Mouse (Mus musculus) heart, adult 9 months (tissue): ENCODE results near the gene Ythdf2.
A peak's percentile ranks its signal among the peaks of the same experiment; 100 is the strongest.

ENCODE experiments used
- DNase-seq, 2 experiments: peaks; one replicate each; pipeline ENCODE4 v3.0.0; 2022; ENCODE audit warnings: low spot score in 2 of 2

Gene Ythdf2

DNA sequence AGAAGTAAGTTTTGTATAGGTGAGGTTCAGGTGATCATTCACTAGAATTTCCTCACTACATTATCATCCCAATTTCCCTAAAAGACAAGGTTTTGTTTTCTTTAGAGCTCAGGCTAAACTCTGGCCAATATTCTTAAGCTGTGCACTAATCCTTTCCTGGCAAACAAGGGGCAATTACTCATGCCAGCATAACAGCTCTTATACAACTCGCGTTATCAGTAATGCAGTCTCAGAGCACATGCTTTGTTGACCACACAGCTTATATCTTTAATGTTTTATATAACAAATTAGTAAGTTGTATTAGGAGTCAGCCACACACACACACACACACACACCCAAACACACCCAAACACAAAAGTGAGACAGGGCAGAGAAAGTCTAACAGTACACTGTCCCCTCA lies 1.8 kb downstream of the Ythdf2 start:
- no peak for DNase-seq

DNA sequence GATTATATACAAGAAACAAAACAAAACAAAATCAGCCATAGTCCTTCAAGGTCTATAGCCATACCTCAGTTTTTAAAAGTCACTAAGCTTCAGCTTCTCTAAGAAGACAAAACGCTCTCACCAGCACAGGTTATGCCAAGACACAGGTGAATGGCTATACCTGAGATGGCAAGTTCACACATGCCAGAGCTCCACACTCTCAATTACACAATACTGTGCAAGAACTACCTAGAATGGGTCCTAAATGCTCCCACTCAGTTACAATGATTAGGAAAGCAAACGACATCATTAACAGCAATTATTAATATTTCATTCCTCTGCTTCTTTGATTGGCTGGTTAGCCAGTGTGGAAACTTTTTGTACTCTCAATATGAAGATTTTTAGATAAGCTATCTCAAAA lies 2.8 kb downstream of the Ythdf2 start:
- DNase-seq = no peak

DNA sequence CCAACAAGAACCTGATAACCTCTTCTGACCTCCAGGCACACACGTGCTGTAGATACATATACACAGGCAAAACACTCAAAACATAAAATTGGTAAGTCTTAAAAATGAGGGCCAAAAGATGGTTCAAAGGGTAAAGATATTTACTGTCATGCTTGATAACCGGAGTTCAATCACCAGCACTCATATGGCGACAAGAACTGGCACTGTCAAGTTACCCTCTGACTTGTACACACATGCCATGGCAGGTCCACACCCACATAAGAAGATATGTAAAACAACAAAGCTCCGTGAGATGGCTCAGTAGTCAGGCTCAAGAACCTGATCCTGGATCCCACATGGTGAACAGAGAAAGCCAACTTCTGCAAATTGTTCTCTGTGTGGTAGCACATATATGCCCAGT lies 4.8 kb downstream of the Ythdf2 start:
- no peak for DNase-seq

DNA sequence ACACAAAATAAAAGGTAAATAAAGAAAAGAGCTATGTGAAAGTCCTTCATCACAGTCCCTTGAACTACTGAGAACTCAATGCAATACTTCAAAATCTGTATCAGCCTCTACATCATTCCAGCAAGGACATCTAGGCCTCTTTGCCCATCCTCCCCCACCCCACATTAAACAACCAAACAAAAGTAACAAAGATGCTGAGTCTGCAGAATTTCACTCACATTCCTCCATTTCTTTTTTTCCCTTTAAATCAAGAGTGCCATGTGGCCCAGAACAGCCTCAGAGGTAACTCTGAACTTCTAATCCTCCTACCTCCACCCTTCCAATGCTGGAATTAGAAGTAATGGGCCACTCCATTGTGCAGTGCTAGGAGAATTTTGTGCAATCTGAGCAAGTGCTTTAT lies 13.3 kb downstream of the Ythdf2 start:
- no peak for DNase-seq

DNA sequence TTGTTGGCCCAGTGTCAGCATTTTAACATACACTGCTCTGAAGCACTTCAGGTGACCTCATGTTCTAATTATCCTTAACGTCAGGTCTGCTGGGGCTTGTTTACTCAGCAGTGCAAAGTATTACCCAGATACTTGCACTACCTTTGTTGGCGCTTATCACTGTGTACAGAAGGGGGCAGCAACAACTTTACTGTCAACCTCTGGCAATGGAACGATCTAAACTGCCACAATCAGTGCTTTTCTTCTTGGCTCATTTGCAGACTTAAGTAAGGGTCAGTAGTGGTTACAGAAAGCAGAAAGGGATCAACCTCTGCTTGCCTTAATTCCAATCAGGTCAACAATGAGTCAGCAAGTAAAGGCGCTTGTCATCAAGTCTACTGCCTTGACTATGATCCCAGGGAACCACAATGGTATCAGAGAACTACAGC lies 13.8 kb downstream of the Ythdf2 start:
- DNase-seq = peak in 1 of 2 experiments; percentile 23

DNA sequence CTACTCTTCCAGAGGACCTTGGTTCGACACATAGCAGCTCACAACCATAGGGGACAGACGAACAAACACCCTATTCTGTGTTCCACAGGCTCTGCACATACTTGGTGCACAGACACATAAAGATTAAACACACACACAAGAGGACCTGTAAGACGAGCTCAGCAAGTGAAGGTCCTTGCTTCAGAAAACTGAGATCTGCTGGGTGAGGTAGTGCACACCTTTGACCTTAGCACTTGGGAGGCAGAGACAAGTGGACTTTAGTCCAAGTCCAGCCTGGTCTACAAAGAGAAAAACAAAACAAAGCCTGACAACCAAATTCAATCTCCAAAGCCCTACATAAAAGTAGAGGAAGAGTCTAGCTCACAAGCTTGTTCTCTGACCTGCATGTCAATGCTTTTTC lies 17.1 kb downstream of the Ythdf2 start:
- no peak for DNase-seq

DNA sequence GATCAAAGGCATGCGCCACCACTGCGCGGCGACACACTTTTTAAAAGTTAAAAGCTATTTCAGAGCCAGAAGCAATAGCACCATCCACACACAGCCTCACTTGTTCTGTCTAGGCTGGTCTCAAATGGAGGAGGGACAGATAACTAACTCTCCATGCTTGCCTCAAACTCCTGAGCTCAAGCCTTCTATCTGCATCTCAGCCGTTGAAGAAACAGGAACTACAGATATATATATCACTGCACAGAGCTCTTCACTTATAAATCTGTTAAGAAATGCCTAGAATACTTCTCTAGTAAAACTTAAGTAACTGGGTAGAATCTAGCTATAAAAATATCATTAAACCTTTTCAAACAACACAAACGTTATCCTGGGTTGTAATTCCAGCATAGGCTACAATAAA lies 17.7 kb downstream of the Ythdf2 start:
- no peak for DNase-seq

DNA sequence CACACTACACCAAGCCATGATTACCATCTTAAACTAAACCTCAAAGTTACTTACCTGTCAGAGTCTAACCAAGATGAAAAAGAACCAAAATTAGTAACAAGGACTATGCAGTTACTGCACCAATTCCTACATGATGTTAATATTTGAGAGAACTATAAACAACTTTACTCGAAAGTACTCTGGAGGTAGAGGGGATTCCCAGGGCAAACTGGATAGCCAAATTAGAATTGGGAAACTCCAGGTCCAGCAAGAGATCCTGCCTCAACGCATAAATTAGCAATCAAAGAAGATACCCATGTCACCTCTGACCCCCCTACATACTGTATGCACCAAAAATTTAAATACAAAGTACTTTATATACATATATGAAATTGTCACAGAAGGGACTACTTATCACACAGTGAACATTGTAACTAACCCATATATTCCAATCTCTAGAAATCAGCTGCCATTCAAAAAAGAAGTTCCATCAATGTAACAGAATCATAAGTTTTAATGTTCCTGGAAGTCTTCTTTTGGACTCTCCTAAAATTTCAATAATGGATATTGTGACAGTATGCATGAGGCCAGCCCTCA lies 24.2 kb downstream of the Ythdf2 start:
- DNase-seq = no peak

DNA sequence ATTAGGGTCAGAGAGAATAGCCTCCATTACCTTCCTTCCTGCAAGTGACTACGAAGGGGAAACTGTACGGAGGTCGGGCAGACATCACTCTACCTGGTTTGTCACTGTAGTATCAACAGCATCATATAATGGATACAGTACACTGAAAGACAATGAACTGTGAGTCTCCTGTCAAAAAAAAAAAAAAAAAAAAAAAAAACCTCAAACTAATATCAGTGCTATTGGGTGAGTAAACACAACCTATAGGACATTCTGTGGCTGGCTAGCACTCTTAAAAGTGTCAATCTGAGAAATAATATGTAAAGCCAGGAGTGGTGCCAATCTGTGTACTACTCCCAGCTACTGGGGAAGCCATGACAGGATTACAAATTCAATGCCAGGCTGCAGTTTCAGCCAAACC lies 28.9 kb downstream of the Ythdf2 start:
- no peak for DNase-seq

DNA sequence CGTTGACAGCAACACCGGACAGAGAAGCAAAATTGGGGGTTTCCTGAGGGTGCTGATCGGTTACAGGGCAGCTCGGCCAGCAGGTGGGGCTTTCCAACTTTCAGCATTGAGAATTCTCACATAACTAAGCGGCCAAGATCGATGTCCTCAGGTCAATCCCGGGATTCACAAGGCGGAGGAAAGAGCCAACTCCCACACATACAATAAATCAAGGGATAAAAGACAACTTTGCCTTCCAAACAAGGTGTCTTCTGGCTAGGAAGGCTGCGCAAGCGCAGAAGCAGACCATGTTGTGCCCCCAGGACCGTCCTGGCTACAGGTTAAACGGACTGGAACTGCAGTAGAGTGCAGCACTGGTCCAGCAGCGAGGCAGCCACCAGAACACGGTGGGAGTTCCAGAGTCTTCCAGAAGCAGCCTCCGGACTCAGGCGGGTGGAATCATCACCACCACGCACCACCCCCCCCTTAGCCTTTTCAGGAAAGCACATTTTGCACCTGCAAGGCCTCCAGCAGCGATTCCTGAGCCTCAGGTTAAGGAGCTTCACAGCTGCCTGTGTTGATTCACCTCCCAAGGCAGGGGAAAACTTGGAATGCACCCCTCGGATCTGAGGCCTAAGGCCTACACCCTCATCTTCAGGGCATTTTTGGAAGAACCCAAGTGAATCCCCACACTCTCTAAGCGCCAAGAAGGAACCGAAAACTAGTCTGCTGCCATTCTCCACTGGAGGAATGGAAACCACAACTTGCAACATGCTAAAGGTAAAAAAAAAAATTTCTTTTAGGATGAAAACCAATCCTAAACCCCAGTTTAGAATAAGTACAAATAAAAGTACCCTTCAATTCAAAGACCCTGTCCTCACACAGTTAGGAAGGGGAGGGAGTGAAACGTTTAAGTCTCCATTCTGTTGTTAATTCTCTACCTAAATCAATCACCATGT lies 30.1 kb downstream of the Ythdf2 start:
- DNase-seq = no peak

DNA sequence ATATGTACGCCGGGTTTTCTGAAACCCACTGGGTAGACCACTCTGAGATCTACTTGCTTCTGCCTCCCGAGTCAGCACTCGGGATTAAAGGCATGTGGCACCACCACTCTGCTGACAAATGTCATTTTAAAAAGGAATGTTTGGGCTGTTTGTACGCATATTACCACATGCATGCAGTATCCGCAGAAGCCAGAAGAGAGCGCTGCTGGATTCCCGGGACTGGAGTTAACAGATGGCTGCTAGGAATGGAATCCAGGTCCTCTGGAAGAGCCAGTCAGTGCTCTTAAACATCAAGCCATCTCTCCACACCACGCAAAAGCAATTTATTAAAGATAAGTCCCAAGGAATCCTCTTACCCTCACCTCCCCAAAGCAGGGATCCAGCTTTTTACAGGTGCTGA lies 31.4 kb downstream of the Ythdf2 start:
- no peak for DNase-seq

DNA sequence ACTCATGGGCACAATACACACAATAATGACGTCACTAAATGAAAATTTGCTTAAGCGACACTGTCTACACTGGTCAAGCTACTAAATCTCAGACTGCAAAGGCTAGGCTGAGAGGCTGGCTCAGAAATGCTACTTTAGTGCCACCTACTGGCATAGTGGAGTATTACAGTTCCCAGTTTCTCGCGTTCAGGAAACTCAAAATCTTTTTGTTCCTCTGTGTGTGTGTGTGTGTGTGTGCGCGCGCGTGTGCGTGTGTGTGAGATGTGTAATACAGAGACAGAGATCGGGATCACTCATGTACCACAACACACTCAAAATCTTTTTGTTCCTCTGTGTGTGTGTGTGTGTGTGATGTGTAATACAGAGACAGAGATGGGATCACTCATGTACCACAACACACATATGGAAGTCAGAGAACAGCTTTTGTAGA lies 33.5 kb downstream of the Ythdf2 start:
- DNase-seq = peak in 1 of 2 experiments; percentile 55

DNA sequence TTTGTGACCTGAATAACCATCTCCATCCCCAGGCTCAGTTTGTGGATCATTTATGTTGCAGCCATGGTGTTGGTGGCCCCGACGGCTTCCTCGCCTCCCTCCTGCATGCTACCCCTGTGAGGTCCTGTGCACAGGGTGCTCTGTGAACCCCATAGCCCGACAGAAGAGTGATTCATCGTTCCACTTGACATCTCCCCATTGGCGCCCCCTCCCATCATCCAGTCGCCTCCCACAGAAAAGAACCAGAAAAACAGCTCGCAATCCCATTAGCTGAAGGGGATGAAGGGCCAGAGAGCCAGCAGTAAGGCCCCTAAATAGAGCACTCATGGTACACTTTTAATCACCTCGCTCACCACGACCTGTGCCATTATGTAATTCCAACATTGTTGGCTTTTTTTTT lies 35.6 kb downstream of the Ythdf2 start:
- DNase-seq = no peak

DNA sequence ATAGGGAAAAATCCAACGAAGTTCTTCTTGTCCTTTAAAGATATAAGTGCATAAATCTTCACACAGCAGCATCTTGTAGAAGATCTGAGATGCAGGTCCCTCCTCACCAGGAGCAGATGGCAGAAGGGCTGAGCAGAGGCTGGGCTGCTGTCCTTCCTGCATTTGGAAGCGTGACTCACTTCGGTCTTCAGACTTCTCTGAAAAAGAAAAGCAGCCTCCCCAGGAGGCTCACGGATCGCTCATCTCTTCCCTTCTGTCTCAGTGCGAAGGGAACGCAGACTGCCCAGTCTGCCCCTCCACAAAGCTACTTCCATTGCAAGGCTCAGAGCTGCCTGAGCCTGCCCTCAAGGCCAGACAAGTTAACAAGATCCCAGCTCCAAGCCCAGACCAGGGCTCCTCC lies 41.2 kb downstream of the Ythdf2 start:
- no peak for DNase-seq

DNA sequence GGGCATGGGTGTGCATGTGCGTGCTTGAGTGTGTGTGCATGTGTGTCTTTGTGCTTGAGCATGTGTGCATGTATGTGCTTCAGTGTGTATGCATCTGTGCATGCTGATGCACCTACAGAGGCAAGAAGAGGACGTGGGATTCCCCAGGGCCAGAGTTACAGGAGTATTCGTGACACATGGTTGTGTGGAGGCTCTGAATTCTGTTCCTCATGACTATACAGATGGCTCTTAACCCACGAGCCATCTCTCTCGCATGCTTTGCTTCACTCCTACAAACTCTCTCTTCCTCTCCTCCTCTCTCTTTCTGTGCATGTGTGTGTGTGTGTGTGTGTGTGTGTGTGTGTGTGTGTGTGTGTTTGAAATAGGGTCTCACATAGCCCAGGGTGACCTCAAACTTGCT lies 42.3 kb downstream of the Ythdf2 start:
- no peak for DNase-seq

DNA sequence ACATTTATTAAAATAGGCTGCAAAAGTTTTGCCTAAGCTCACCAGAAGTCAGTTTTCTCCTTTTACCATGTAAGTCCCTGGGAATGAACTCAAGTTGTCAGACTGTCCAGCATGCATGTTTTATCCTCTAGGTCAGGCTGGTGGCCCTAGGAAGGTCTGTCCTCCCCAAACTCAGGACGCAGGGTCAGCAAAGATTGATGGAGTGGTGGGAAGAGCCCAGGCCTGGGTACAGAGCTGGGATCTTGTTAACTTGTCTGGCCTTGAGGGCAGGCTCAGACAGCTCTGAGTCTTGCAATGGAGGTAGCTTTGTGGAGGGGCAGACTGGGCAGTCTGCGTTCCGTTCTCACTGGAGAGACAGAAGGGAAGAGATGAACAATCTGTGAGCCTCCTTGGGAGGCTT lies 42.8 kb downstream of the Ythdf2 start:
- DNase-seq = no peak

DNA sequence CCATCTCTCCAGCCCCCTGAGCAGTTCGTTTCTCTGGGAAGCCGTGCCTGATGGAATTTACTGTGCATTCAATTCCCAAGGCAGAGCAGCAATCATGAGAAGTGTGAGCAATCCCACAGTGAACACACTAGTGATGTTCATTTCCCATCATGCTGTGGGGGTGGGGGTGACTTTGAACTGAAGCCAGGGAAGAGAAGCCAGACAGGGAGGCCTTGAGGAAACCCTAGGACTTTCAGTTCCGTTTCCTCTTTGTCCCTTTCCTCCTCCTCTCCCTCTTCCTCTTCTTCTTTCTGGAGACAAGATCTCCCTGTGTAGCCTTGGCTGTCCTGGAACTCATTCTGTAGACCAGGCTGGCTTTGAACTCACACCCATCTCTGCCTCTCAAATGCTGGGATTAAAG lies 44.7 kb downstream of the Ythdf2 start:
- DNase-seq = peak; percentile 8 to 16

DNA sequence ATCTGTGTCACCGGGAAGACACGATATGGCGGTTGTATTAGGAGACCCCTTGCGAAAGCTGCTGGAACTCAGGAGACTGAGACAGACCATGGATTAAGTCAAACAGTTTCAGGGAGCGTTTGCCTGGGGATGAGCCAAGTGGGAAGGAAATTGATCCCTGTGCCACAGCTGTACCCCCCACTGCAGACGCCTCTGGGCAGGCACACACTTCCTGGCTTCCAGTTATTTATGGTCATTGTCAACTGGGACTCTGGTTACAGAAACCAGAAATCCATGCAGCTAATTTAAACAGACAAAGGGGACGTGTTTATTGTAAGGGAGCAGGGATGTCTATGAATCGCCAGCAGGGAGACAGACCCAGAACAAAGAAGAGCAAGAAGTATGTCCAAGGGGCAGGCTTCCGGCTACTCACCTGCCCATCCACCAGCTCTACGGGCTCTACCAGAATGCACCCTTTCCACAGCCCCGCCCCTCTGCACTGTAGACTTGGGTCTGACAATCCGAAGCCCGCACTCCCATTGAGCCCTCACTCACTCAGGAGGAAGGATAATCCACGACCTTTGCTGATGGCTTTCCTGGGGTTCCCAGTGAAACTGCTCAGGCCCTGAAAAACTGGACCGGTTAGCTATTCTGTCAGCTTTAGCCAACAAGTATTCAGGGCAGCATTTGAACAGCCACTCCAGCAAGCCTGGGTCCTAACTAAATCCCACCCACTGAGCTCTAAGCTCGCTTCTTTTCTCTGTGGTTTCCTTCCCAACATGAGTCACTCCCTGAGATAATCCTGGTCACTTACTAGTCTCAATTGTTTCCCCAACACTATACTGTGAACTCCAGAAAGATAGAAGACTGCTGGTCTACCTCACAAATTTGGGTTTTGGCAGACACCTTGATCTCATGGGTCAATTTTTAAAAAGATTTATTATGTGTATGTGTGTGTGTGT lies 45.5 kb downstream of the Ythdf2 start:
- DNase-seq = no peak

DNA sequence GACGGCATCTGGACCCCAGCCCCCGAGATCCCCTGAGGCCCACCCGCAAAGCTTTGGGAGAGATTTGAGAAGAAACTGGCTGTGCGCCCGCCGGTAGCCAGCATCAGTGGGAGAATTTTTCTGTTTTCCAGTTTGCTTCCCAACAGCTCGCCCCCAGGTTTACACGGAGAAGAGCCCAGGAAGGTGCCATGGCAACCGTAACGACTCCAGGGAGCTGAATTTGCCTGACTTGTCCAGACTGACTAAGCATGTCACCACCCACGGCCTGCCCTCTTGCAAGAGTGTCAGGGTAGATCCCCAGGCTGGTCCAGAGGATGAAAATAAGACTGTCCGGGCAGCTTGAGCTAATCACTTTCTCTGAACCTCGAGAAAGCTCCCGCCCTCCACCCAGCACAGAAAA lies 46.4 kb downstream of the Ythdf2 start:
- DNase-seq = no peak

DNA sequence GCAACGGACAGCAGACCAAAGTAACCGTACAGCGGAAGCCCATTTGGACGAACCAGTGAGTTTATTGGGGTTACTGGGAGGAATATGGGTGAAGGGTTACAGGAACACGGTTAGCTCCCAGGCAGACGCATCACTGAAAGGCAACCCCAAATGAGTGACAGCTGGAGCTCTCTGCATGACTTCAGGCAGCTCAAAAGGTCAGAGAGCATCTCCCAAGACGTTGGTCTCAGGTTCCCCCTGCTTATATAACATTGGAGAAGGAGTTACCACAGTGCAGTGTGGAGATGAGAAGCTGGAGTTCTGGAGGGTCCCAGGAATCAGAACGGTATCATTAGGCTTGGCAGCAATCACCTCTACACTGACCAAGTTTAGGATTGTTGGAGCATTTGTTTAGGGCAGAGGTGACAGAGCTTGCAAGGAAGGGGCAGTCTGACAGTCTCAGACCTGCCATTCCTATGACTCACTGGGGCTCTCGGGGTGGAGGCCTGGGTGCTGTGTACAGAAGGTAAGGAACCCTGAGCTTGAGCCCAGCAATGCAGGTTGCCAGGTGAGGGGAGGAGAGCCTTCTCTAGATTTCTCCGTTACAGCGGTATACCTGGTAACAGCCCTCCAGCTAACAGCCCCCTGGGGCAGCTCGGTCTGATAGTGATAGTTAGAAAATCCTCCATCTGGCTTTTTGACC lies 55.0 kb downstream of the Ythdf2 start:
- DNase-seq = no peak

DNA sequence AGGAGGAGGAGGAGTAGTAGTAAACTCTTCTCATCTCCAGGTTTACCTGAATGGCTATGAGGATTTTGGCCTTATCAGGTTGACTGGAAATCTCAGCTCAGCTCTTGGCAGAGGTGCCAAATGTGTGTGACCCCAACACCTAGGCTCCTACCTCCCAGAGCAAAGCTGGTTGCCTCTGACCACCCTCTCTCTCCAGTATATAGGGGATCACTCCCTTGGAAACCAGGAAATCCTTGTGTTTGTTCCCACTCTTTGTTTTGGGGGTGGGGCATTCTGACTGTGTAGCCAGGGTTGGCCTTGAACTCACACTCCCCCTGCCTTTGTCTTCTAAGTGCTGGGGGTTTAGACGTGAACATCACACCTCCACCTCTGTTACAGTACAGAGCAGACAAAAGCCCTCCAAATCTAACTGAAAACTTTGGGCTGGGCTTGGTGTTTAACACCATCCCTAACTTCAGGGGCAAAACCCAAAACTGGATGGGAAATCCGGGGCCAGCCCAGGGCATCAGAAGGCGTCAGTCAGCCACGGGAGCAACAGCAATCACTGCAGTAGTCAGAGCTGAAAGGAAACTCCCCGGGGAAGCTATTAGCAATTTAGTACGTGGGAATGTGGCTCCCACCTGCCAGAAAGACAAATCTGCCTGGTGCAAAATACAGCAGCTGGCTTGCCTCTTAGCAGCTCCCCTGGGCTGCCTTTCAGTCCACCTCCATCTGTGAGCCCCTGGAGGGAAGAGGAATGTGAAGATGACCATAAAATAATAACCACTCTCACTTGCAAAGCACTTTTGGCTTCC lies 57.0 kb downstream of the Ythdf2 start:
- no peak for DNase-seq
